Mouse (Mus musculus) intestine, postnatal 0 days (tissue): ENCODE results near the gene 5430419D17Rik. TPM values are rescaled to one million over a fixed set of nuclear protein-coding genes. Genes with fewer than 3 reads are reported as not detected.

Experiments used
- ATAC-seq: fragments of 200-750 bp; cut with Nextera tagmentation; 2 replicates; pipeline ENCODE4 v1.8.0; 2017; ENCODE audit warnings: mild to moderate bottlenecking, moderate TSS enrichment, moderate library complexity
- H3K27ac ChIP-seq: fragments of 300-500 bp; sonication (generic); 2 replicates; pipeline ENCODE4 v1.5.1; 2014; ENCODE audit warnings: mild to moderate bottlenecking, low read depth, low read length, moderate library complexity
- H3K27me3 ChIP-seq: fragments of 300-500 bp; sonication (generic); replicated peaks from 2 replicates; pipeline ENCODE4 v1.6.1; 2014; ENCODE audit warnings: low read length, mixed read lengths; ENCODE audit not compliant: control insufficient read depth, insufficient read depth
- H3K36me3 ChIP-seq: fragments of 300-500 bp; sonication (generic); 2 replicates; pipeline ENCODE4 v1.6.1; 2014; ENCODE audit warnings: mild to moderate bottlenecking, moderate library complexity; ENCODE audit not compliant: control insufficient read depth, insufficient read depth
- H3K4me1 ChIP-seq: fragments of 300-500 bp; sonication (generic); replicated peaks from 2 replicates; pipeline ENCODE4 v1.6.1; 2014; ENCODE audit warnings: antibody characterized with exemption, low read length, mixed read lengths; ENCODE audit not compliant: control insufficient read depth, insufficient read depth
- H3K4me2 ChIP-seq: fragments of 300-500 bp; sonication (generic); replicated peaks from 2 replicates; pipeline ENCODE4 v1.6.1; 2014; ENCODE audit warnings: low read depth, mild to moderate bottlenecking, moderate library complexity
- H3K4me3 ChIP-seq: fragments of 300-500 bp; sonication (generic); 2 replicates; pipeline ENCODE4 v1.5.1; 2014; ENCODE audit warnings: low read depth, low read length
- H3K9ac ChIP-seq: fragments of 300-500 bp; sonication (generic); 2 replicates; pipeline ENCODE4 v1.6.1; 2014; ENCODE audit warnings: mild to moderate bottlenecking, low read depth, low read length
- H3K9me3 ChIP-seq: fragments of 300-500 bp; sonication (generic); 2 replicates; pipeline ENCODE4 v1.6.1; 2016; ENCODE audit warnings: mixed run types; ENCODE audit not compliant: control insufficient read depth
- CTCF ChIP-seq: sonication (generic); IDR thresholded peaks from 2 replicates; pipeline ENCODE4 v1.5.1; 2016; ENCODE audit warnings: low read depth, mild to moderate bottlenecking, control low read depth, antibody characterized with exemption, moderate library complexity
- WGBS: fragments of 180-500 bp; shearing (Covaris S2); extraction: QIAGEN DNeasy Blood & Tissue Kit; methylation state at CpG from one replicate; pipeline ENCODE4 v1.1.7; 2014; 5-methylcytosine and 5-hydroxymethylcytosine counted together
- polyA plus RNA-seq: library from polyadenylated mRNA; unstranded; fragments of >200 nt; fragmentation: Nextera tagmentation; extraction: Ambion mirVana; gene quantifications from 2 replicates; pipeline ENCODE4 v1.2.1, GENCODE M21; 2015

Gene 5430419D17Rik
- polyA plus RNA-seq, 1 experiment from 2014 or later: not detected

GRCm38 (mm10) chr7:131167771-131168170 is 6.4 kb upstream of the 5430419D17Rik start:
- Histone ChIP-seq H3K9ac (no peak overlapping the region), H3K27ac (no peak overlapping the region), H3K36me3 (no peaks in the 10 kb centered on the region), H3K4me3 (no peak overlapping the region), H3K4me1 (no peaks in the 10 kb centered on the region), H3K27me3 (no peaks in the 10 kb centered on the region), H3K9me3 (no peaks in the 10 kb centered on the region), H3K4me2 (no peak overlapping the region)
- ATAC-seq: no peak
- 75% methylated on average over 3 of the region's 3 CpGs for WGBS
- no peak for TF ChIP-seq CTCF

GRCm38 (mm10) chr7:131169099-131169498 is 5.1 kb upstream of the 5430419D17Rik start:
- H3K4me2 ChIP-seq: no peak overlapping the region
- H3K36me3 ChIP-seq: no peaks in the 10 kb centered on the region
- H3K27ac ChIP-seq: no peak overlapping the region
- H3K4me1 ChIP-seq: no peaks in the 10 kb centered on the region
- no peak for TF ChIP-seq CTCF
- no peak overlapping the region for H3K9ac ChIP-seq
- H3K27me3 ChIP-seq: no peaks in the 10 kb centered on the region
- H3K4me3 ChIP-seq: no peak overlapping the region
- no peak for ATAC-seq
- WGBS: 23% methylated on average over 2 of the region's 2 CpGs
- H3K9me3 ChIP-seq: no peaks in the 10 kb centered on the region

- no peak overlapping the region for H3K9ac ChIP-seq
- no peaks in the 10 kb centered on the region for H3K36me3 ChIP-seq
- H3K27me3 ChIP-seq: no peaks in the 10 kb centered on the region
- H3K9me3 ChIP-seq: no peaks in the 10 kb centered on the region
- no peak overlapping the region for H3K4me3 ChIP-seq
- H3K4me1 ChIP-seq: no peaks in the 10 kb centered on the region
- WGBS: 42% methylated on average over 4 of the region's 4 CpGs
- H3K27ac ChIP-seq: no peak overlapping the region
- no peak overlapping the region for H3K4me2 ChIP-seq
- no peak for ATAC-seq
- TF ChIP-seq CTCF: peak; percentile 77
Measured at GRCm38 (mm10) chr7:131182685-131183084, 8.5 kb downstream of the 5430419D17Rik start.

GRCm38 (mm10) chr7:131184339-131184738 is 10.1 kb downstream of the 5430419D17Rik start:
- no peak overlapping the region for H3K27ac ChIP-seq
- no peak overlapping the region for H3K4me2 ChIP-seq
- no peak for ATAC-seq
- H3K4me3 ChIP-seq: no peak overlapping the region
- H3K4me1 ChIP-seq: no peaks in the 10 kb centered on the region
- H3K27me3 ChIP-seq: no peaks in the 10 kb centered on the region
- H3K9me3 ChIP-seq: no peaks in the 10 kb centered on the region
- no peak for TF ChIP-seq CTCF
- 62% methylated on average over 8 of the region's 8 CpGs for WGBS
- H3K9ac ChIP-seq: no peak overlapping the region
- H3K36me3 ChIP-seq: no peaks in the 10 kb centered on the region

GRCm38 (mm10) chr7:131187047-131187446 is 12.8 kb downstream of the 5430419D17Rik start:
- H3K4me3 ChIP-seq: no peak overlapping the region
- ATAC-seq: no peak
- H3K4me2 ChIP-seq: no peak overlapping the region
- TF ChIP-seq CTCF: no peak
- H3K27ac ChIP-seq: no peak overlapping the region
- 55% methylated on average over 8 of the region's 8 CpGs for WGBS
- H3K9ac ChIP-seq: no peak overlapping the region
- H3K4me1 ChIP-seq: no peaks in the 10 kb centered on the region
- no peaks in the 10 kb centered on the region for H3K36me3 ChIP-seq
- H3K9me3 ChIP-seq: no peaks in the 10 kb centered on the region
- H3K27me3 ChIP-seq: no peaks in the 10 kb centered on the region

GRCm38 (mm10) chr7:131187996-131188395 is 13.8 kb downstream of the 5430419D17Rik start:
- no peaks in the 10 kb centered on the region for H3K9me3 ChIP-seq
- TF ChIP-seq CTCF: no peak
- H3K27ac ChIP-seq: no peak overlapping the region
- WGBS: 96% methylated on average over 14 of the region's 14 CpGs
- no peaks in the 10 kb centered on the region for H3K4me1 ChIP-seq
- no peak overlapping the region for H3K4me3 ChIP-seq
- H3K27me3 ChIP-seq: no peaks in the 10 kb centered on the region
- no peaks in the 10 kb centered on the region for H3K36me3 ChIP-seq
- H3K9ac ChIP-seq: no peak overlapping the region
- ATAC-seq: no peak
- H3K4me2 ChIP-seq: no peak overlapping the region

GRCm38 (mm10) chr7:131223086-131223485 is 48.9 kb downstream of the 5430419D17Rik start:
- no peak for ATAC-seq
- H3K4me2 ChIP-seq: no peak overlapping the region
- 59% methylated on average over 5 of the region's 5 CpGs for WGBS
- no peaks in the 10 kb centered on the region for H3K36me3 ChIP-seq
- H3K27ac ChIP-seq: no peak overlapping the region
- TF ChIP-seq CTCF: no peak
- H3K4me3 ChIP-seq: no peak overlapping the region
- H3K4me1 ChIP-seq: no peaks in the 10 kb centered on the region
- H3K27me3 ChIP-seq: no peaks in the 10 kb centered on the region
- no peak overlapping the region for H3K9ac ChIP-seq
- H3K9me3 ChIP-seq: no peaks in the 10 kb centered on the region
